Mouse (Mus musculus) ES-E14 (cell line): Measurements from ENCODE around the gene Prkar1a. TPM values are rescaled to one million over a fixed set of nuclear protein-coding genes. Genes with fewer than 3 reads are reported as not detected.
A peak's percentile ranks its signal among the peaks of the same experiment; 100 is the strongest.
"Not testable (repeated sequence)": the region's sequence is repeated elsewhere in the genome, so short reads cannot be mapped to it uniquely, and the experiment has no call there.

Experiments
- DNase-seq: peaks from one replicate; pipeline ENCODE4 v3.0.0-alpha.2; 2013; ENCODE audit warnings: low read depth, low spot score
- H3K27ac ChIP-seq: 2 replicates; pipeline ENCODE4 v1.5.1; 2012; ENCODE audit warnings: low read depth, mild to moderate bottlenecking, low read length, moderate library complexity, mixed read lengths; ENCODE audit not compliant: poor library complexity, insufficient read depth, severe bottlenecking
- H3K36me3 ChIP-seq: 2 replicates; pipeline ENCODE4 v1.6.1; 2012; ENCODE audit warnings: mild to moderate bottlenecking, low read length, moderate library complexity, mixed read lengths; ENCODE audit not compliant: control insufficient read depth, poor library complexity, insufficient read depth, severe bottlenecking
- H3K4me1 ChIP-seq, 2 experiments: fragments of 150-350 bp in 1 of 2; sonication (generic) in 1 of 2; 2 replicates each; pipeline ENCODE4 v1.6.1; 2012; ENCODE audit warnings: low read length in 2 of 2, mild to moderate bottlenecking in 1 of 2, mixed read lengths in 1 of 2; ENCODE audit not compliant: control insufficient read depth in 2 of 2, insufficient read depth in 2 of 2, poor library complexity in 1 of 2
- H3K4me3 ChIP-seq, 2 experiments: fragments of 150-350 bp in 1 of 2; sonication (generic) in 1 of 2; 2 replicates each; pipeline ENCODE4 v1.5.1; 2012; ENCODE audit warnings: low read length in 2 of 2, low read depth in 1 of 2, mild to moderate bottlenecking in 1 of 2, mixed read lengths in 1 of 2; ENCODE audit not compliant: insufficient read depth in 1 of 2, poor library complexity in 1 of 2, severe bottlenecking in 1 of 2
- H3K9ac ChIP-seq: 2 replicates; pipeline ENCODE4 v1.6.1; 2012; ENCODE audit warnings: low read depth, mild to moderate bottlenecking, low read length, mixed read lengths; ENCODE audit not compliant: poor library complexity, insufficient read depth, severe bottlenecking
- H3K9me3 ChIP-seq: fragments of 150-350 bp; sonication (generic); 2 replicates; pipeline ENCODE4 v1.6.1; 2012; ENCODE audit warnings: low read depth, mild to moderate bottlenecking, low read length; ENCODE audit not compliant: control insufficient read depth, insufficient read depth
- CHD2 ChIP-seq: IDR thresholded peaks from 2 replicates; pipeline ENCODE4 v1.6.1; 2014; ENCODE audit warnings: mild to moderate bottlenecking, low read depth, low read length, inconsistent platforms
- HCFC1 ChIP-seq: IDR thresholded peaks from 2 replicates; pipeline ENCODE4 v1.6.1; 2012; ENCODE audit warnings: low read length, inconsistent platforms, borderline replicate concordance; ENCODE audit not compliant: insufficient read depth
- MAFK ChIP-seq: IDR thresholded peaks from 2 replicates; pipeline ENCODE4 v1.6.1; 2014; ENCODE audit warnings: mild to moderate bottlenecking, low read depth, low read length, inconsistent platforms; ENCODE audit not compliant: insufficient read depth
- ZC3H11A ChIP-seq: IDR thresholded peaks from 2 replicates; pipeline ENCODE4 v1.6.1; 2012; ENCODE audit warnings: low read depth, mild to moderate bottlenecking, inconsistent platforms, low read length, borderline replicate concordance
- ZNF384 ChIP-seq: IDR thresholded peaks from 2 replicates; pipeline ENCODE4 v1.6.1; 2012; ENCODE audit warnings: low read depth, low read length, inconsistent platforms
- in situ Hi-C, 2 experiments: fragments of 600-800 bp; cut with MboI; formaldehyde crosslinking; loops; one replicate each; pipeline ENCODE4 v1.15.1; 2025; ENCODE audit warnings: low sequenced_read_pairs in 2 of 2, inconsistent platforms in 1 of 2; ENCODE audit not compliant: unreplicated experiment in 2 of 2
- total RNA-seq: library from RNA; depleted of rRNA; stranded (reverse); fragments of 300-350 nt; gene quantifications from 2 replicates; pipeline ENCODE4 v1.2.3, GENCODE M21; 2012

Prkar1a gene
- total RNA-seq, 1 experiment: 46.0 TPM

- TF ChIP-seq CHD2 (no peak), MAFK (no peak), ZNF384 (no peak), ZC3H11A (no peak), HCFC1 (no peak)
- Histone ChIP-seq H3K27ac (no peak overlapping the region), H3K4me1 (no peaks in the 10 kb centered on the region), H3K4me3 (no peak overlapping the region), H3K9ac (no peak overlapping the region), H3K9me3 (no peaks in the 10 kb centered on the region), H3K36me3 (no peaks in the 10 kb centered on the region)
- no peak for DNase-seq
- in situ Hi-C loops: no loop called here
Measured at GRCm38 (mm10) chr11:109616352-109616751, 32.9 kb upstream of the Prkar1a start.

- no peak overlapping the region for H3K9ac ChIP-seq
- TF ChIP-seq HCFC1 (no peak), ZC3H11A (no peak), CHD2 (no peak)
- in situ Hi-C loops: no loop called here
Measured at GRCm38 (mm10) chr11:109616766-109617165, 32.4 kb upstream of the Prkar1a start.

GRCm38 (mm10) chr11:109619055-109619454, 30.1 kb upstream of the Prkar1a start:
- DNase-seq: peak; percentile 40
- in situ Hi-C loops: not testable (repeated sequence)

More at GRCm38 (mm10) chr11:109616766-109617165, 32.4 kb upstream of the Prkar1a start:
- Histone ChIP-seq H3K9me3 (no peaks in the 10 kb centered on the region), H3K4me3 (no peak overlapping the region), H3K27ac (no peak overlapping the region), H3K4me1 (no peaks in the 10 kb centered on the region), H3K36me3 (no peaks in the 10 kb centered on the region)
- no peak for DNase-seq

GRCm38 (mm10) chr11:109620356-109620755, 28.8 kb upstream of the Prkar1a start:
- no peaks in the 10 kb centered on the region for H3K4me1 ChIP-seq
- in situ Hi-C loops: no loop called here
- no peak overlapping the region for H3K4me3 ChIP-seq
- no peak overlapping the region for H3K27ac ChIP-seq
- no peak overlapping the region for H3K9ac ChIP-seq
- no peaks in the 10 kb centered on the region for H3K9me3 ChIP-seq
- H3K36me3 ChIP-seq: no peaks in the 10 kb centered on the region
- no peak for TF ChIP-seq MAFK
- no peak for TF ChIP-seq ZC3H11A
- DNase-seq: no peak

More at GRCm38 (mm10) chr11:109619055-109619454, 30.1 kb upstream of the Prkar1a start:
- not testable (repeated sequence) for H3K9ac ChIP-seq, H3K36me3 ChIP-seq, H3K4me3 ChIP-seq, H3K4me1 ChIP-seq, H3K9me3 ChIP-seq, H3K27ac ChIP-seq

GRCm38 (mm10) chr11:109621183-109621582, 28.0 kb upstream of the Prkar1a start:
- in situ Hi-C loops: no loop called here
- Histone ChIP-seq H3K36me3 (no peaks in the 10 kb centered on the region), H3K4me3 (no peak overlapping the region), H3K9ac (no peak overlapping the region), H3K27ac (no peak overlapping the region), H3K4me1 (no peaks in the 10 kb centered on the region), H3K9me3 (no peaks in the 10 kb centered on the region)
- TF ChIP-seq CHD2 (no peak), ZNF384 (no peak), ZC3H11A (no peak), HCFC1 (no peak), MAFK (no peak)
- DNase-seq: peak; percentile 45
